Mouse (Mus musculus) CD8-positive naive resting alpha-beta T cell, adult 2 months (primary cell): ENCODE measurements around the gene Slc17a1.
A peak's percentile ranks its signal among the peaks of the same experiment; 100 is the strongest.

ENCODE experiments used
- DNase-seq, 2 experiments: peaks; one replicate each; pipeline ENCODE4 v3.0.0; 2022; ENCODE audit warnings: low read depth in 2 of 2, low spot score in 2 of 2

Gene Slc17a1

GRCm38 (mm10) chr13:23889011-23889605 lies 21.6 kb downstream of the Slc17a1 start:
- DNase-seq: no peak

- DNase-seq: no peak
These were observed 25.2 kb downstream of the Slc17a1 start for GRCm38 (mm10) chr13:23892592-23893268.

DNA sequence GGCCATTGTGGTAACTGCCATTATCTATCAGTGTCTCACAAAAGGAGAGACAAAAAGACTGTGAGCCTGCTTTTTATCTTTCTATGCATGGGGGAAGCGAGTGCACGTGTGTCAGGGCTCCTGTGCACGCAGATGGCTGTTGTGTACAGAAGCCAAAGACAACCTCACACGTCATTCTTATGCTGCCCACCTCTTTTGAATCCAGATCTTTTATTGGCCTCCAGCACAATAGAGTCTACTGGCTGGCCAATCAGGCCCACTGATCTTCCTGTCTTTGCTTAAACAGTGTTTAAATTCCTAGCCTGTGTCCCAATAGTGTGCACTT lies 25.7 kb downstream of the Slc17a1 start:
- no peak for DNase-seq

DNA sequence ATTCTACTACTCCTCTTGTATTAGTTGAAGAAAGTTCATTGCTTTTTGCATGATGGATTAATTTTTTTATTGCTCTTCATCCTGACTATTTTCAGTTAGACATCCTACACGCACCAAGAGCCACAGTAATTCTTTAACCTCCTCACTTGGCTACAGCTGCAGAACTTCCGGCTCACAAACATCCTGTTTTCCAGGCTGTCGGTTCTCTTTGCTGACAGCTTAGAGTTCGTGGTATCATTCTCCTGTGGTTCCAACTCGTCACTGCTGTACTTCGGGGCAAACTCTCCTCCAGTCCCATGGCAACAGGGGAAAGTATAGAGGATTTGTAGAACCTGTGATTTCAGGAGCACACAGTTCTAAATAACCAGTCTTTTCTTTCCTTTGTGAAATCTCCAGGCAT lies 30.7 kb downstream of the Slc17a1 start:
- DNase-seq: peak in 1 of 2 experiments; percentile 1

DNA sequence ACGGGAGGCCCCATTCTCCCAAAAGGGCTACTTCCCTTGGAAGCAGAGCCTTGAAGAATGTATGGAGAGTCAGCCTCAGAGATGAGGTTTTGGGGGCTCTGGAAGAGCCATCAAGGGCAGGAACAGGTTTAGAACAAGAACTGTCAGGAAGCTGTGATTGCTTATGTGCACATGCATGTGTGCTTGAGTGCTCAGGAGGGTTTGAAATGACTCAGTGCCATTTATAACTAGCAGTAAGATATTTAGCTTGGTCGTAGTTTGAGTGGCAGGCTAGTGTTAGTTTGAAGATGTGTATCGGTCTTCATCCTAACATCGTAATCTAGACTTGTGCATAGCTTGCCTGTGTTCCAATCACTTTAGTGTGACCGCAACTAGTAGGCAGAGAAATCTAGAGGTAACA lies 39.4 kb downstream of the Slc17a1 start:
- no peak for DNase-seq

DNA sequence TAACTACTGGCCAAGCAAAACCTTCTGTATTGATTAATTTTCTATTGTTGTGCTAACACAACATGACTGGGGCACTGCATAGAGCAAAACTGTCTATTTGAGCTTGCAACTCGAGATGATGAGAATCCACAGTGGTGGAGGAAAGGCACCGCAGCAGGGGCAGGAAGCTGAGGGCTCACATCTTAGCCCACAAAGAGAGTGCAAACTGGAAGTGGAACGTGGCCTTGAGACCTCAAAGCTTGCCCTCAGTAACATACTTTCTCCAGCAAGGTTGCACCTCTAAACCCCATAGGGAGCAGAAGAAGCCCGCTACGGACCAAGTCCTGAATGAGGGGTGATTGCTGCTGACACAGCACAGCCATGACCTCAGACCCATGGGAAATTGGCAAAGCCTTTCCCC lies 42.6 kb downstream of the Slc17a1 start:
- DNase-seq: no peak

DNA sequence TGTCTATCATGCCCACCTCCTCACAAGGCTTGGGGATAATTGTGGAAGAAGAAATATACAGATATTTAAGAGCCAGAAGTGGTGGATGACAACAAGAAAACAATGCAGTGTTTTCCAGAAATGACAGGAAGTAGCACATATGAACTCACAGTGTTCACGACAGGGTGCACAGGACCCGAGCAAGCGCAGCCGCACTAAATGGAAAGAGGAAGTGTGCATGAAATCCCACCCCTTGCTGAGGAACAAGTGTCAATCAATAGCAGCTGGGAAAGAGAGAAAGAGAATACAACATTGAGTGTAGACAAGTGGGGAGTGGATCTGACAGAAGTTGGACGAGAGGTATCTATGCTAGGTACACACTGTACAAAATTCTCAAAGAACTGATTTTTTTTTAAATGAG lies 43.8 kb downstream of the Slc17a1 start:
- DNase-seq: no peak

DNA sequence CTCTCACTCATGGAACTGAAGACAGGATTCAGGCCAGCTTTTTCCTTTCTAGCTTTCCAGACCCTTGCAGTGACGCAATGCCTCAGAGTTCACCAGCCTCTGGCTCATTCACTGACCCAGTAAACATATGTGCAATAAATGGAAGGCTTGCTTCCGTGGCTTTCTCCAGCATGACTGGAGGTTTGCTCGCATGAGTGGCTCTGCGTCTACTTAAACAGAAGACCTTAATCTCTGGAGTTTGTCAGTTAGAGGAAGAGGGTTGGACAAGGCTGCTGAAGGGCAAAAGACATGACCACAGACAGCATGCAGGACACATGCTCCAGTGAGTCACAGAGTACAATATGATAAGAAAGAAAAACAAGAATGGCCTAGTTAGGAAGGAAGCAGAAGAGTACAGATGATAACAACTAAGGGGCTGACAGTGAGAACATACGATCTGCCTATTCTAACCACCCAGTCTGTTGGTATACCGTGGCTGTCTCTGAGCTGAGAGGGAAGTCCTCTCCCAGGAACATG lies 46.3 kb downstream of the Slc17a1 start:
- DNase-seq: no peak

DNA sequence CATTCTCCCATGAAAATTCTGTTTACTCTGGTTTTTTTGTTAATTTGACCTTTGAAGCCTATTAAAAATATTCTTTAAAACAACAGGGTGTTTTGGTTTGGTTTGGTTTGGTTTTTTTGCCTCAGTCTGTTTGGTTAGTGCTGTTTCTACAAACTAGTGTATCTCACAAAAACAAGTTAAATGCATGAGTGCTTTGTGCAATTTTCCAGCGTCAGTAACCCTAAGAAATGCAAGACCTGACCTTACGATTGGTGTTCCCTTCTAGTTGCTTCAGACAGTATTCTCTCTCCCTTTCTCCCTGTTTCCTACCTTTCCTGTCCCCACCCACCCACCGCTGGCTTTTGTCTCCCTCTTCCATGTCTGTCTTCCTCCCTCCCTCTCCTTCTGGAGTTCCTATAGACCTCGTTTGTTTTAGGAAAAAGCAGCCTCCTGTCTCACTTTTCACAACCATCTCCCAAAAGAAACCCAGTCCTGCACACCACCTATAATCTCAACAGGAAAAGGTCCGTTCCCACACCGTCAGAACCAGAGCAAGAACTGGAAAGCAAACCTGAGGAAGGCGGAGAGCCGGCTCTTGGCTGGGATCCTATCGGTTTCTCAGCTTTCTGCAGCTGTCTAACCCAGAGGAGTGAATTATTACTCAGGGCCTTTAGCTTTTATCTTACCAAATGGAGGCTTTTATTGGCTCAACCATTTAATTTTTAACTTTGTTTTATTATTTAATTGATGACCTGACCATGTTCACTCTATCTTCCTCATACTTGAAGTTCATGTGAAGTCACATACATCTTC lies 47.0 kb downstream of the Slc17a1 start, which contains the start of gene Slc17a4:
Gene Slc17a4 (minus strand): TSS at position 634 of the 792 bp plus-strand sequence.
- no peak for DNase-seq

- DNase-seq: no peak
These were observed 48.6 kb downstream of the Slc17a1 start for GRCm38 (mm10) chr13:23916132-23916531.

- DNase-seq: no peak
These were observed 50.1 kb downstream of the Slc17a1 start for GRCm38 (mm10) chr13:23917674-23918073.

- no peak for DNase-seq
These were observed 58.2 kb downstream of the Slc17a1 start for GRCm38 (mm10) chr13:23925792-23926191.

- no peak for DNase-seq
These were observed 61.1 kb downstream of the Slc17a1 start for GRCm38 (mm10) chr13:23928637-23929036.

DNA sequence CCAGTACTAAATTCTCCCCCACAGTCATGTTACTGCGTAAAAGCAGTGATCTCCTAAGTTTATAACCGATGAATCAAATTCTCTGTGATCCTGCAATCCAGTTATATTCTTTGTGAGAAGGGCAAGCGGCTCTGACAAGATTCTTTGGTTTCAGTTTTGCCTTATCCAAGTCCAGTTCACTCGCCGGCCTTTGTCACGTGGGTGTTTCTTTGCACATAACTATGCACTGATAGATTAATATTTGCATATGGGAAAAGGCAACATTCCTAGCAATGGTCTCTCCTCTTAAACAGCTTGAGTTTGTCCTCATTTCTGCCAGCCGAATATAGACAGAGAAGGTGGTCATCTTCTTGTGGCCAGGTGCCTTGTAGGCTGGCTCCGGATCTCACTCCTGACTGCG lies 62.9 kb downstream of the Slc17a1 start:
- no peak for DNase-seq

GRCm38 (mm10) chr13:23930904-23931303 lies 63.4 kb downstream of the Slc17a1 start:
- no peak for DNase-seq

DNA sequence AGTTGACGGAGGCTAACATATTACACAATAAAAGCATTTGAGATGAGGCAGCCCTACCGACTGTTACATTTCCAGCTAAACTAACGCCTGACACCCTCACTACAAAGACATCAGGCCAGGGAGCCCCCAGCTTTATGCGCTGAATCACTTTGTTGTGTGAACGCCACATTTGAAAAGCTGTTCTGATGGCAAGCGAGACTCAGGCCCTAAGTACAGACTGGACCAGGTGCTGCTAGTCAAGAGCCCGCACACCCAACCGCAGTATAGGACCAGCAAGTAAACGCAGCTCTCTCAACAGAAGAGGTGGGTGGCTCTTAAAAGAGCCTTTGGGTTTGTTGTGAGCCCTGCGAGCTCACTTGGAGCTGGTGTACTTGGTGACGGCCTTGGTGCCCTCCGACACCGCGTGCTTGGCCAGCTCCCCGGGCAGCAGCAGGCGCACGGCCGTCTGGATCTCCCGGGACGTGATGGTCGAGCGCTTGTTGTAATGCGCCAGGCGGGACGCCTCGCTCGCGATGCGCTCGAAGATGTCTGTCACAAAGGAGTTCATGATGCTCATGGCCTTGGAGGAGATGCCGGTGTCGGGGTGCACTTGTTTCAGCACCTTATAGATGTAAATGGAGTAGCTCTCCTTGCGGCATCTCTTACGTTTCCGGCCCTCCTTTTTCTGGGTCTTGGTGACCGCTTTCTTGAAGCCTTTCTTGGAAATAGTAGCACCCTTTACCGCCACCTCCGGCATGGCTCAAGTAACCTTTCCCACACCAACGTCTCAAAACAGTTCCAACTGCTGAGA lies 66.1 kb downstream of the Slc17a1 start, which contains the start of gene Hist1h2ba:
Gene Hist1h2ba (minus strand): TSS at position 736 of the 790 bp plus-strand sequence.
- no peak for DNase-seq

GRCm38 (mm10) chr13:23934211-23934520 lies 66.6 kb downstream of the Slc17a1 start, which contains the start of gene Hist1h2aa:
Hist1h2aa (plus strand) TSS chr13:23934462.
- no peak for DNase-seq

DNA sequence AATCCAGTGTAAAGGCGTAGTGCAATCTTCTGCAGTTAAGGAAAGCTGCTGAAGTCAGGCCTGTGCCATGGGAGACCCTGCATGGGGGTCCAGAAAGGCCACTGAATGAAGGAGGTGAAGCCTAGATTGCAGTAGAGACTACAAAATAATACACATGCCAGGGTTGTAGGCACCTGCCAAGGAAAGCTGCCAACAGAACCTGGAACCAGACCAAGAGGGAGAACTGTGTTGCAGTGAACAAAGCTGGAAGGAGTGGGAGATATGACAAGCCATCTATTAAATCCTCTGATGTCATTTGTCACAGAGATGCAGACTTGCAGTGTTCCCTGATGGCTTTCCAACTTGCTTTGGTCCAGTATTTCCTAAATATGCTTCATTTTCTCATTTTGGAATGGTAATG lies 71.1 kb downstream of the Slc17a1 start:
- DNase-seq: no peak

GRCm38 (mm10) chr13:23940291-23940690 lies 72.7 kb downstream of the Slc17a1 start:
- DNase-seq: no peak

DNA sequence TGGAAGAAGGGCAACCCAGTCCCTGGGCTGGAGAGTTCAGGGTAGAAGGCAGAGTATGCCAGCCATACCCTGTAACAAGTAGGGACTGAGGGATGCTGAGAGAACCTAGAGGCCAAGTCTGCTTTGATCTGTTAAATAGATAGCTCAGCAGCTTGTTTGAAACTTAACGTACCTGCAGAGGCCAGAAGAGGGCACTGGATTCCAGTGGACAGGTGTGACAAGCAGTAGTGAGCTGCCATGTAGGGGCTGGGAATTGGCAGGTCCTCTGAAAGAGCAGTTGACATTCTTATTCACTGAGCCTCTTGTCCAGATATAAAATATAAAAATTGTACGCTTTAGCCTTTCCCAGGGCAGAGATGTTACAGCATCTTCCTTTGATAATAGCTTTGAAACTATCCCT lies 75.3 kb downstream of the Slc17a1 start:
- DNase-seq: no peak
